Mouse (Mus musculus): ENCODE measurements at regions not wholly inside any gene's neighbourhood (a gene's known extent, or its start where the extent isn't known, plus 50 kb on each side); places are given as distances from the start of the nearest gene placed in this dataset.

DNA sequence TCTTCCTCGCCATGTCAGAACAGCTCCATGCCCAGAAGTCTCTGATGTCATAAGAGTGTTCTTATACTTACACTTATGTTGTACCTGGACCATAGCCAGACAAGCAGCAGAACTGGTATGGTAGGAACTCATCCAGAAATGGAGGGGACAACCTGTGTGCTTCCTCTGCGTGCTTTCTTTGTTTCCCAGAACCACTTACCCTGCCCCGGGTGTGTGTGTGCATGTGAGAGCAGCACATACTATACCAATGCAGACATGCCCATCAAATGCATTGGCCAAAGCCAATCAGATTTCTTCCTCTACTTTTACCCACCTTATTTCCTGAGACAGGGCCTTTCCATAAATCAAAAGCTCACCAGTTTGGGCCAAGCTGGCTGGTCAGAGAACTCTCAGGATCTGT, 99.2 kb upstream of the Cd180 start:
- no peak for DNase-seq

DNA sequence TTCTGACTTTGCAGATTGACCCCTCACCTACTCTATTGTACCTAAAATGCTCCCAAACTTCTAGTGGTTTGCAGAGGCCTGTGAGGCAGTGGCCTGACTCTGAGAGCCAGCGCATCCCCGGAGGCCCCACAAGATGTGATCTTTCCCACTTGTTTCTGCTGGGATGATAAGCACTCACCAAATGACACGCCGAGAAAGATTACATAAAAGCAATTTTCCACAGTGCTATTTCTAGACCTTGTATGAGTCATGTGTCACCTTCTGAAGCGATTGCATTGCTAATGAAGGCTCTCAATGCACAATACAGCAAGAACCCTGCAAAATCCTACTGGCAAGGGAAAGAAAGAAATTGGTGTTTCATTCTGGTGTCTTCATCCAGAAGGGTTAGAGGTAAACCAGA, 97.8 kb upstream of the Cd180 start:
- DNase-seq, result no peak

DNA sequence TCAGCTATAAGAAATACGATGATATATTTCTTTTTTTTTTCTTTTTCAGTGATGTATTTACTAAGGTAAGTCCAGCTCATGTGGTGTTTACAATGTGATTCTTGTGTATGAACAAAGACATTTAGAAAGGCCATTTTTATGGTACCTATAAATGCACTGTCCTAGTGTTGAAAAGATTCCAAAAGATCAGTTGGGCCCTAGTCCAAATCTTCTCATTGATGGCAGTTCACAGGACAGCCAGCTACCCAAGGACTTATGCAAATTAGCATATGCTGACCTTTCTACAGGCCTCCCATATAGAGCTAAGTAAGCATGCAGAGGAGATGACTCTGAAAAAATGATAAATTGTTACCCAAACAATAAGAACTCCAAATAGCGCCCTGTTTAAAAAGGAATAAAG, 97.3 kb upstream of the Cd180 start:
- DNase-seq, result no peak

DNA sequence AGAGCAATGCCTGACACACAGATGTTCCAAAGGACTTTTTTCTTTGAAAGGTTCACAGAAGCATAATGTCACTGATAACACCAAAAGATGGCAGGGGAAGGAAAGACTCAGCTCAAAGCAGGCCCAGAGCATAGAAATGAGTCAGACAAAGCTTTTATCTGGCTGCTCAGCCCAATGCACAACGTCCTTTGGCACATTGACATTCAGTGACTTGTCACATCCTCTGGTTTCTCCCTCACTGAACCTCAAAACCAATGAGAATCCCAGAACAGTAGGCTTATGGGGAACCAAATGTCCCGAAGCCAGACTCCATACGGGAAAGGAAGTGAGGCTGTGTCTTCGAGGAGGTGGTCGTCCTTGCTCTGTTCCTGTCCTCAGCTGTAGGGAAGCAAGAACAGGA, 95.2 kb upstream of the Cd180 start:
- no peak for DNase-seq

DNA sequence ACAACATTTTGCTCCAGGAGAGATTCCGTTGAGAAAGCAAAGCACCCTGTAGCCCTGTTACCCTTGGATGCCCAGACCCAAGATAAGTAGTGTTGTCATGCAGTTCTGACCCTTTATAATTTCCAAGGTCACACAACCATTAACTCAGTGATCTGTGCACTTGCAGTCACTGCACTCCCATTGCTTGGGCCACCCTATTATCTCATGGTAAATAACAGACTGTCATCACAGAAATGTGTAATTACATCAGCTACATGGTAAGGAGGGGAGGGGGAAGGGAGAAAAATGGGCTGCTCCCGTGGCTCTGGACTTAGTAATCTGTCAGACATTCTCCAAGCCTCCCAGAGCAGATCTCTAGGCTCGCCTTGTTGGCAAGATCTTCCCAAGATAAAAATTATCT, 93.8 kb upstream of the Cd180 start:
- DNase-seq, result no peak

DNA sequence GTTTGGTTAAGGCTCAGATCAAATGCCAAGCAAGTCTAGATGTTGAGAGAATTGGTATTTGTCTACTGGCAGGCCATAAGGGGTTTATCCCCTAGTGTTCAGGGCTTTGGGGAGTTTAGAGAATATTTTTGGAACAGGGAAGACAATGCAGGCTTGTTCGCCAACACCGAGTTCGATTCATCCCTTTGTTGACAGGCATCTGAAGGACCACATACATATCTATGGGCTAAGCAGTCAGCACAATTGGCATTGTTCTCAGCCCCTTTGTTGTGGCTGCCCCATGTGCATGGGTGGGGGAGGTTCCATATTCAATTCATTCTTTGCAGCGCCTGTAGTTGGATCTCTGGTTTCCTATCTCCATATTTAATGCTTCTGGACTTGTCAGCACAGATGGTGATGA, 93.3 kb upstream of the Cd180 start:
- no peak for DNase-seq

DNA sequence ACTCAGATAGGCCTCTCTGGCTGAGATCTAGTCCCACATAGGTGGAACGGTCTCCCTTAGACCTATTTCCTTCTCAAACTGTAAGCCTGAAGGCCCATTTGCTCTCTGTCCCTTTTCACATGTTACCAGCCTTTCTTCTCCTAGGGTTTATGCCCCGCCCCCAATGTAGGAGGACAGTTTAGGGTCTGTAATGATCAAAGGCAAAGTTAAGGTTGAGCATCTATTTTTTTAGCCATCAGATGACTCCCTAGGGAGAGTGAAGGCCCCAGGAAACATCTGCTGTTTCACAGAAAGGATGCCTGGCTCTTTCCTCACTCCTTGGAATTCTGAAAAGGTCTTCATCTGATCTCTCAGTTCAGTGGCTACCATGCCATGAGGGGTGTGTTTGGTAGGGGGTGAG, 68.9 kb upstream of the Cd180 start:
- DNase-seq, result no peak

DNA sequence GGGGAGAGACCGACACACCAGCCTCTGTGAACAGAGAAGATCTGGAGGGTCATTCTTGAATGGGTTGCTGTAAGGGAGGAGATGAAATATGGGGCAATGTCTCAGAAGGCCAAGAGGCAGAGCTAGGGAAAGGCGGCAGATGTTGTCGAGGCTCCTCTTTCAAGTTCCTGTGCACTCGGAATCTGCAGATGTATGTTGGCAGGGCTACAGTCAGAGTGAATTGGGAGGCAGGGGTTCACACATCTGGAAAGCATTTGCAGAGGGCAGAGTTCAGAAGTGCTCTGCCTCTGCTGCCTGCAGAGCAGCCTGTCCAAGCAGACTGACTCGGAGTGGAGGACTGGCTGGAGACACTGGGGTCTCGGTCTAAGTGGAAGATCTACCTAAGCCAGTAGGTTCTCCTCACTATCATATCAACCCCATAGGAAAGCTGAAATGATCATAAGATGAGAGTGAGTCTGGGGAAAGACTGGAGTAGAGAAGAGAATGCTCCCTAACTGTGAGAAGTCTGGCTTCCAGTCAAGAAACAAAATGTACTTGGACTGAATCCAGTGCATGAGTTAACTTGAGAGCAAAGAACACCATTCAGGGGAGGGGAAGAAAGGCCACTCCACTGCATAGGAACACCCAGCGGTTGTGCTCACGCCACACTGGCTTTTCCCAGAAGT, 68.1 kb upstream of the Cd180 start:
- DNase-seq, result no peak

DNA sequence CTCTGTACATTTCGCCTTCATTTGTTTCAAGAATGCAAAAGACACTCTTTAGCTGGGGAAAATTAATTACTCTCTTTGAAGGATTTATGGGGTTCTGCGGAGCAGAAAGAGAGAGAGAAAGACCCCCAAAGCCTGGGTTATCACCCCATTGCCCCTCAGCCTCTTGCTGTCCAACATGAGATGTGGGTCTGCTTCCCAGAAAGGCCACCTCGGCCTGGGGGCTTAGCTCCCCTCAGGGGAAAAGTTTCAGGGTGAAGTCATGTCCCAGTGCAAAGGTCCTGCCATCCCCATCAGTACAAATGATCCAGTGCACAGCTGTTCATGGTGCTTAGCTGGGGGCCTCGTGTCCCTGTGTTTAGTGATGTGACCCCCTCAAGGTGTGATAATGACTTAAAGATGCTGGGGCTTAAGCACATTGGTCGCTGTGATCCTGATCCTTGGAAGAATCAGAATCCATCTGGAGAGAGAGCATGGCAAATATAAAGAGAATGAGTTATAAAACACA, 67.5 kb upstream of the Cd180 start:
- no peak for DNase-seq

DNA sequence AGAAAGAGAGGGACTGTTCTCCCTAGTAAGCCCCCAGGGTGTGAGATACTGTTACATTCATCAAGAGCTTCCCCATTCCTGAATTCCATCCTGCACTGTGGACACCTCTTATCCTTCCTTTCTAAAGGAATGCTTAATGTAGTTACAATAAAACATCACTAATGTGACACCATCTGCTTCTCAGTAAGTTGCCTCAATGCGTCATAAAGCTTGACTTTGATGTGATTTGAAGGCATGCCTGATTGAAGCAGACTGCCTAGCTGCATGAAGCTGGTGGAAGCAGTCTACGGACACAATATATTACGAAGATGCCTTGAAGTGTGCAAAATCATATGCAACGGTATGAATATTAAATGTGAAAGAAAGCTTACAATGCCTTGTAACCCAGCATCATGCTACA, 65.6 kb upstream of the Cd180 start:
- DNase-seq, result no peak

DNA sequence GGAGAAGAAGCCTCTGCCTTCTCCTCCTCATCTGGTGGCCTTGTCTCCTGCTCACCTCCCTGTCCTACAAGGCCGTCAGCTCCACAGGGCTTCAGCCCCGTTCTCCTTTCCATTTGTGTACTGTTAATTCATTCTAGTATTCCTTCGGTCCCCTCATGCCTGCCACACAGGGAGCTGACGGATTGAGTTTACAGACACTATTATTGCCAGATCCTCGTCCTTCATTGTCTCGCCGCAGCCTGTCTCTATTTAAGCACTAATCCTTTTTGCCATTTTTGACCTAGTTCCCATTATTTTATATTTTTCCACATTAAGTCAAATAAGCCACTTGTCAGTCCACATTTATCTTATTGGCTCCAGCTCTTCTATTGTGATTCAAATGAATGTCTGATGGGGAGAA, 64.2 kb upstream of the Cd180 start:
- no peak for DNase-seq

DNA sequence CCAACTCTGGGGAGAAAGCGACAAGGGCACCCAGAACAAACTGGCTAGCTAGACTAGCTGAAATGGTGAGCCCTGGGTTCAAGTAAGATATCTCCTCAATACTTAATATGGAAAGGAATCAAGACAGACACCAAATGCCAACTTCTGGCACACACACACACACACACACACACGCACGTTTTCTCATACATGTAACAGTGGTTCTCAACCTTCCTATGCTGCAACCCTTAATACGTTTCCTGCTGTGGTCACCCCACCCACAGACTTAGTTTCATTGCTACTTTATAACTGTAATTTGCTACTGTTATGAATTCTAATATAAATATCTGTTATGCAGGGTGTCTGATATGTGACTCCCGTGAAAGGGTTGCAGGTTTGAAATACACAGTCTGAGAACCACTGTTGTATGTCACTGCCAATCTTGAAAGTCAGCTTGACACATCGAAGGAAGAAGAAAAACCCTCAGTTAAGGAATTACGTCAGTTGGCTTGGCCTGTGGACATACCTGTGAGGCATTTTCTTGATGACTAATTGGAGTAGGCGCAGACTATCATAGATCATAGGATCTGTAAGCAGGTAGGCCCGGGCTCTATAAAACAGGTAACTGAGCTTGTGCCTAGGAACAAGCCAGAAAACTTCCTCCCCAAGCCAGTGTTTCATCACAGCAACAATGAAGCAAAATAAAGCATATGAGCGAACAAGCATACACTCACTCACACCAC, 59.0 kb upstream of the Cd180 start:
- DNase-seq, result no peak

DNA sequence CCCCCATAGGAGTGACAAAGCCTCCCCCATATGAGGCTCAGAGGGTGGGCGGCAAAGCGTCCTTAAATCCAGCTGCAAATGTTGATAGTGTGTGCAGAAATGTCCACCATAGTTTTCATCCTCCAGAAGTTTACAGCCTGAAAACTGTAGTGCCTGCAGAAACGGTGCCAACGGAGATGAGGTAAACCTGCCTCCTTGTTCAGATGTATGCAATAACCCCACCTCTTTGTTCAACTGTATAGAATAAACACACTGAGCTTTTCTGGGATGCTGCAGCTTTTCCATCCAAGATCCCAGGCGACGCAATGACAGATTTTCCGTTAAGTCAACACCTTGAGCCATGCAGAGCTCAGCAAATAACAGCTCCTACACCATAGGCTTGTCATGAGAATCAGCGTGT, 57.3 kb upstream of the Cd180 start:
- DNase-seq, result no peak

DNA sequence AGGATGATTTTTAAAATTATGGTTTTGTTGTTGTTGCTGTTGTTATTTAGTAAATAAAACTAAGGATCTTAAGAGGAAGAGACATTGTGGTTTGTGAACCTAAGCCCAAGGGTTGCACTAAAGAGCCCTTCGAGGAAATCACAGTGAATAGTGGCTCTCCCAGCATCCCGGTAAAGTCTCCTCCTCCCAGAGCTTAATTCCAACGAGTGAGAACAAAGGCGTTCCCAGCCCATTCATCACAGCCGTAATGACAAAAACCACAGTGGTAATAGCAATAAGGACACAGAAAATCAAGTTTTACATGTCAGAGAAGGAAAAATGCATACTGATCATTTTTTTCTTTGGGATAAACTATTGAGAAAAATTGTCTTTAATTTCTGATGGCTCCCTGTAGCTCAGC, 56.3 kb upstream of the Cd180 start:
- DNase-seq, result no peak

DNA sequence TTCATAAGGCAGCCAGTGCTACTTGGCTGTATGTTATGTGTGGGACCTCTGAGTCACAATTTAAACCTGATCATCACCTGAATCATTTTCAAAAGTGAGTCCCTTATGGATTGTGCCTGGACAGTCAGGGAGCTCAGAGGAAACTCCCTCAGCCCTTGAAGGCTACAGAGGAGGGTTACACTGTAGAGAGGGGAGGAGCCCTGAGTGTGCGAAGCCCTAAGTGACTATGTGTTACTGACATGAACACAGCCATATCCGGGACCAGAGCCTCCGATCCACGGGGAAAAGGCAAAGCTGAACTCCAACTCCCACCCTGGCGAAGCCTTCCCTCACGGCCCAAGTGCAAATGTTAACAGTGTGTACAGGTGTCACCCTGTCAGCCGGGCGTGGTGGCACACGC, 53.7 kb upstream of the Cd180 start:
- no peak for DNase-seq

DNA sequence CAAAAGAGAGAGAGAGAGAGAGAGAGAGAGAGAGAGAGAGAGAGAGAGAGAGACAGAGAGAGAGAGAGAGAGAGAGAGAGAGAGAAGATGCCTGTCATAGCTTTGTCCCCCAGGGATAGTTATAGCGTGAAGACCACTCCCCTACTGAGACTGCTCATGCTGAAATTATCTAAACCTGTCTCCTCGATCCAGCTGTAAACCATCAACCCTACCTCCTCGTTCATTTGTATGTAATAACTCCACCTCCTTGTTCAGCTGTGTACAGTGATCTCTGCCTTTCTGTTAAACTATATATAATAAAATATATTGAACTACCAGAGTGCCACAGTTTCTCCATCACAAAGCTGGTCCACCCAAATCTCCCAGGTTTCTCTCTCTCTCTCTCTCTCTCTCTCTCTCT, 53.2 kb upstream of the Cd180 start:
- no peak for DNase-seq

All from thymus, postnatal 14 days (tissue).